Mouse (Mus musculus): ENCODE results near the gene Wdr19. TPM values are rescaled to one million over a fixed set of nuclear protein-coding genes. Genes with fewer than 3 reads are reported as not detected.
"Not testable (repeated sequence)": the region's sequence is repeated elsewhere in the genome, so short reads cannot be mapped to it uniquely, and the experiment has no call there.

Gene Wdr19
- total RNA-seq, 2 experiments from 2014 or later = 17.8 to 23.4 TPM

GRCm38 (mm10) chr5:65294270-65294669 is 94.8 kb downstream of the Wdr19 start:
- no peak for DNase-seq (ENCODE audit: extremely low spot score in 1 of 2, low spot score in 1 of 2)

GRCm38 (mm10) chr5:65298167-65298950 is 98.9 kb downstream of the Wdr19 start:
- DNase-seq (ENCODE audit: extremely low spot score in 1 of 2, low spot score in 1 of 2) = no peak

GRCm38 (mm10) chr5:65299623-65300022 is 100.1 kb downstream of the Wdr19 start:
- DNase-seq (ENCODE audit: extremely low spot score in 1 of 2, low spot score in 1 of 2) = not testable (repeated sequence)

GRCm38 (mm10) chr5:65300121-65300520 is 100.6 kb downstream of the Wdr19 start:
- no peak for DNase-seq (ENCODE audit: extremely low spot score in 1 of 2, low spot score in 1 of 2)

- no peak for DNase-seq (ENCODE audit: extremely low spot score in 1 of 2, low spot score in 1 of 2)
Measured at GRCm38 (mm10) chr5:65305516-65305915, 106.0 kb downstream of the Wdr19 start.

- DNase-seq (ENCODE audit: extremely low spot score in 1 of 2, low spot score in 1 of 2) = no peak
Measured at GRCm38 (mm10) chr5:65308208-65308607, 108.7 kb downstream of the Wdr19 start.

GRCm38 (mm10) chr5:65308866-65309265 is 109.4 kb downstream of the Wdr19 start:
- DNase-seq (ENCODE audit: extremely low spot score in 1 of 2, low spot score in 1 of 2) = no peak

Other genes starting within 250 kb of the Wdr19 start
- gene Tlr6, start 239.6 kb upstream of the Wdr19 start, total RNA-seq (2021) = 1 to 10 TPM in 1 of 2 experiments, under 1 TPM in 1; 0.39 to 1.1 TPM
- gene Fam114a1, start 229.6 kb upstream of the Wdr19 start, total RNA-seq (2021) = 1 to 10 TPM; 5.2 to 5.8 TPM
- under 1 TPM; 0.40 to 0.69 TPM for gene Tmem156, start 107.6 kb upstream of the Wdr19 start, total RNA-seq (2021)
- gene Klhl5, start 92.2 kb upstream of the Wdr19 start, total RNA-seq (2021) = 10 to 100 TPM; 63.6 to 69.3 TPM
- gene Rfc1, start 136.0 kb downstream of the Wdr19 start, total RNA-seq (2021) = 10 to 100 TPM; 28.5 to 29.5 TPM
- gene Klb, start 148.6 kb downstream of the Wdr19 start, total RNA-seq (2021) = under 1 TPM; 0.62 to 0.73 TPM
- gene Rpl9, start 191.7 kb downstream of the Wdr19 start, total RNA-seq (2021) = 100 to 1,000 TPM; 604 to 704 TPM
- 10 to 100 TPM; 27.7 to 34.2 TPM for gene Lias, start 191.8 kb downstream of the Wdr19 start, total RNA-seq (2021)
- 10 to 100 TPM; 27.8 to 29.1 TPM for gene Ugdh, start 236.3 kb downstream of the Wdr19 start, total RNA-seq (2021)